Mouse (Mus musculus) gastrocnemius, postnatal 10 days (tissue): ENCODE measurements around the gene Ddx39. TPM values are rescaled to one million over a fixed set of nuclear protein-coding genes. Genes with fewer than 3 reads are reported as not detected.

Experiments used
- DNase-seq: peaks from one replicate; pipeline ENCODE4 v3.0.0; 2021; ENCODE audit warnings: mixed read lengths
- total RNA-seq, 2 experiments: library from RNA; stranded (reverse); gene quantifications; 2 replicates each; pipeline ENCODE4 v1.2.3; 2021

The Ddx39 gene
- total RNA-seq, 2 experiments from 2014 or later = 19.4 to 20.6 TPM

GRCm38 (mm10) chr8:83698661-83699453 lies 16.1 kb upstream of the Ddx39 start, which contains the start of gene Pkn1:
Gene Pkn1, minus strand, starts transcription at chr8:83699179.
- DNase-seq = peak; percentile 82

DNA sequence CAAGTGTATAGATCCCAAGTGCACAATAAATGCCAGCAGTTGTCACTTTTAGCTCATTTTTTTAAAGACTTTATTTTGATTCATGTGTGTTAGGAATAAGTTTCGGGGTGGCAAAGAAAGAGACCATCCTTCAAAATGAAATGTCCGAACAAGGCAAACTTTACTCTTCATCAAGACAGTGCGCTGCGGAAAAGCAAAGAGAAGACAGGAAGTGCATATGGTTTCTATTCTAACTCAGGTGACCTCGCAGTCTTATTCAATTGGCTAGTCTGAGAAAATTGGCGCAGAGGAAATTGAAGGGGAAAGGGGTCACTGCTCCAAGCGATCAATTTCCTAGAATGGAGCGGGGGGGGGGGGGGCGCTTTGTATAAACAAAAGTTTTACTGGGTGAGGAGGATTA lies 15.4 kb upstream of the Ddx39 start:
- no peak for DNase-seq

DNA sequence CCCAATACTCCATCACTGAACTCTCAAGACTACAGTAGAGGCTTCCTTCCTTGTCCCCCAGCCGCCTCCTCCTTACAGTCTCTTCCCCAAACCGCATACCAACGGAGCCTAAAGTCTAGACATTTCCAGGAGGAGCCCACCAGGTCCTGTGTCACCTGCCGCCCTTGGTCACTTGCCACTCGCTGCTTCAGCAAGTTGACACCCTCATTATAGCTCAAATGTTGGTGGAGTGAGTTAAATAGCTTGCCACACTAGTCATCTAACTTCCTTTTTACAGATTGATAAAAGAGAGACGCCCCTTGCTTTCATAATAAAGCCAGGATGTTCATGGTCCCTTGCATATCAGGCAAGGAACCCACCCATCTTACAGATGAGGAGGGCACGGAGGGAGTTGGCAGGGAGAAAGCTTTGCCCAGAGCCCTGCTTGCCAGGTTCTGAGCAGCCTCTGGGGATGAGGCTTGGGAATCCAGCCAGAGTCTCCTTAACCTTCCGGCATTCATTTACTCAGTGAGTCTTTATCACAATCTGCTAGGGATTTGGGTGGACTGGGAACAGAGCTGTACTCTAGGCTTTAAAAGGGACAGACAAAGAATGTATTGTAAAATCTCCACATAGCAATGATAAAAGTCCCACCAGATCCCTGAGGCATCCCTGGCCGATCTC lies 14.4 kb upstream of the Ddx39 start:
- no peak for DNase-seq

DNA sequence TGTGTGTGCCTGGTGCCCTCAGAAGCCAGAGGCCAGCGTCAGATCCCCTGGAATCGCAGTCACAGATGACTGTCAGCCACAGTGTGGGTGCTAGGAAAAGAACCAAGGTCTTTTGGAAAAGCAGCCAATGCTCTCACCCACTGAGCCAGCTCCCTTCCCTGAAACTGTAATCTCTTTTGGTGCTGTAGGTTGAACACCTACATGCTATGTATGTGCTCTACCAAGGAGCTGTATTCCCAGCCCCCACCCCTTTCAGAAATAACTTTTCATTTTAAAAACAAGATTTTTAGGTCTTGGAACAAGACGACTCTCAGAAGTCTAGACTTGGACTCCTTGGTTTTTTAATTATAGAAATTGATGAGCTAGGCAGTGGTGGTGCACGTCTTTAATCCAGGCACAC lies 11.6 kb upstream of the Ddx39 start:
- no peak for DNase-seq

DNA sequence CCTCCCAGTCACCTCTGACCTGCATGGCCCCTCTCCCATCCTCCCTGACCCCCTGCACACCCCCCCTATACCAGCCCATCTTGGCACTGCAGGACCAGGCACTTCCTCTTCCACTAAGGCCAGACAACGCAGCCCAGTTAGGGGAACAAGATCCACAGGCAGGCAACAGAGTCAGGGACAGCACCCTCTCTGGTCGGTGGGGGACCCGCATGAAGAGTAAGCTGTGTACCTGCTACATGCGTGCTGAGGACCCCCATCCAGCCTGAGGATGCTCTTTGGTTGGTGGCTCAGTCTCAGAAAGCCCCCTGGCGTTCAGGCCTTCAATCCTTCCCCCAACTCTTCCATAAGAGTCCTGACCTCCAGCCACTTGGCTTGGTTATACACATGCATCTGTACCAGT lies 8.6 kb upstream of the Ddx39 start:
- DNase-seq = no peak

DNA sequence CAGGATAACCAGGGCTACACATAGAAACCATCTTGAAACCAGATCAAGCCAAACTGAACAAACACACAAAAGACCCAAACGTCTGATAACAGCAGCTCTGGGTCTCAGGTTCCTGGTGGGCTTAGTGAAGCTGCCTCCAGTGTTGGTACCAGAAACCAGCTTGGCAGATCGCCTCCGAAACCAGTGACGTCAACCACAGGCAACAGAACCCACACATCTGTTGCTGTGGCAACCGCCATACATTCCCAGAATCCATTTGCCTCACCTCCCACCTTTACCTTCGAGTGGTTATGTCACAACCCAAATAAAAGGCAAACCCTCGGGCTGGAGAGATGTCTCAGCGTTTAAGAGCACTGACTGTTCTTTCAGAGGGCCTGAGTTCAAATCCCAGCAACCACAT lies 7.4 kb upstream of the Ddx39 start:
- DNase-seq = no peak

DNA sequence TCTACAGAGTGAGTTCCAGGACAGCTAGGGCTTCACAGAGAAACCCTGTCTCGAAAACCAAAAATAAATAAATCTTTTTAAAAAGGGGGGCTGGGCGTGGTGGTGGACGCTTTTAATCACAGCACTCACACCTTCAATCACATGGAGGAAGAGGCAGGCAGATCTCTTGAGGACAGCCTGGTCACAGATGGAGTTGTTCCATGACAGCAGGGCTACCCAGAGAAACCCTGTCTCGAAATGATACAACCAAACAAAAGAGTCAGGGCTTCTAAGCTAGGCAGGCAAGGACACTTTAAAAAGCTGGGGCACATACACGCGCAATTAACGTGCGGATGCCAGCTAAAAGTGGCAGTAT lies 324 bp upstream of the Ddx39 start:
- DNase-seq = no peak

GRCm38 (mm10) chr8:83715771-83716170 lies 794 bp downstream of the Ddx39 start:
- DNase-seq = no peak

DNA sequence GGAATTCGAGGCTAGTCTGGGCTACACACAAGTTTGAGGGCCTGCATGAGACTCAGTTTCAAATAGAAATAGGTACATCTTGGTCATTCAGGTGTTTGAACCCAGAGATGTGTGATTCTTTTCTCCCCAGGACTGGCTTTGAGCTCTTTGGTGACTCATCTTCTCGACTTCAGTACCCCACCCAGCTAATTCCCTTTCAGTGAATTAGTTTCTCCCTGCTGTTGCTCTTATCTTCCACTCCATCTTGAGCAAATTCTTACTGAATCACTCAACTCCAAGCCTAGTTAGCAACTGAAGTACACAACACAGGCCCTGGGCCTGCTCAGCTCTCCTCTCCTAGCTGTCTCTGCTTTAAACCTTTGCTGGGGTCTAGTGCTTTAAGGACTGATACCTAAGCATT lies 1.6 kb downstream of the Ddx39 start:
- no peak for DNase-seq

DNA sequence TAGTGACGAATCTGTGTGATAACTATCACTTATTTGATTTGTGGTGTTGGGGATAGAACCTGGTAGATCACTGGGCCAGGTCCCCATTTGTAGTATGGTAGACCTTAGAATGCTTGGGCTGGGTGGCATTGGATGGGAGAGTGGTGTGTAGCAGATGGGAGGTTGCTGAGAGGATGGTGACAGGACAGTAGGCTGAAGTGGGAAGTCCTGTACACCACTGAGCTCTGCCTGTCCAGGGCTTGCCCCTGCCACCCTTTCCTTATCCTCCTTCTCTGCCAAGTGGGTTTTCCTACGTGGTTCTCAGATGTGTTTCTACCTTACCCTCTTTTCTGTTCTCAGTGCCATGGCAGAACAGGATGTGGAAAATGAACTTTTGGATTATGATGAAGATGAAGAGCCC lies 4.1 kb downstream of the Ddx39 start:
- DNase-seq = no peak

GRCm38 (mm10) chr8:83719693-83720092 lies 4.7 kb downstream of the Ddx39 start:
- no peak for DNase-seq

DNA sequence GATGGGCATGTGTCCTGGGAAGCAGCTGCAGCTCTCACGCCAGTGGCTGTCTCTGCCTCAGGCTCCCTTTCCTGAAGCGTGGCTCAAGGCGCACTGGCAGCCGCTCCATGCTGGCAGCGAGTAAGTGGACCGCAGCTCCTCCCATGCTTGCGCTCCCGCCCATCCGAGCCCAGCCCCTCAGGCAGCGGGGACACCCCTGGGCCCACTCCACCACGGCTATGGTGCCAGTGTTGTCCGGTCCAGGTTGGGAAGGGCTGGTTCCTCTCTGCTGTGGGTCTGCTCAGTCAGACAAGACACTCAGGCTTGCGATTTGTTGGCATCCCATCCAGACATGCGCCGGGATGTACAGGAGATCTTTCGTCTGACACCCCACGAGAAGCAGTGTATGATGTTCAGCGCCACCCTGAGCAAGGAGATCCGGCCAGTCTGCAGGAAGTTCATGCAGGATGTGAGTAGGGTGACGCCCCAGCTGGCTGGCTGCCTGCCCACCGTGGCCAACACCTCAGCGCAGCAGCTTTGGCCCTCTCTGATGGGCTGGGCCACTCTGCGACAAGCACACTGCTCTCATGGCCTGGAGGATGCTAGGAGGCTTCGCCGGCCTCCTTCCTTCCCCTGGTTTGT lies 6.5 kb downstream of the Ddx39 start:
- peak; percentile 48 for DNase-seq

DNA sequence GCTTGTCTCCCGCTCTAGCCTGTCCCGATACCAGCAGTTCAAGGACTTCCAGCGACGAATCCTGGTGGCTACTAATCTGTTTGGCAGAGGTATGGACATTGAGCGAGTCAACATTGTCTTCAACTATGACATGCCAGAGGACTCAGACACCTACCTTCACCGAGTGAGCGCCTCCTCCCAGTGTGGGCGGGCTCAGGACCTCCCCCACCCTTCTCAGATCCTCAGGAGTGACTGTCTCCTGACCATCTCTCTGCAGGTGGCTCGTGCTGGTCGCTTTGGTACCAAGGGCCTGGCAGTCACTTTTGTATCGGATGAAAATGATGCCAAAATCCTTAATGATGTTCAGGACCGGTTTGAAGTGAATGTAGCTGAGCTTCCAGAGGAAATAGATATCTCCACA lies 7.7 kb downstream of the Ddx39 start:
- DNase-seq = no peak

DNA sequence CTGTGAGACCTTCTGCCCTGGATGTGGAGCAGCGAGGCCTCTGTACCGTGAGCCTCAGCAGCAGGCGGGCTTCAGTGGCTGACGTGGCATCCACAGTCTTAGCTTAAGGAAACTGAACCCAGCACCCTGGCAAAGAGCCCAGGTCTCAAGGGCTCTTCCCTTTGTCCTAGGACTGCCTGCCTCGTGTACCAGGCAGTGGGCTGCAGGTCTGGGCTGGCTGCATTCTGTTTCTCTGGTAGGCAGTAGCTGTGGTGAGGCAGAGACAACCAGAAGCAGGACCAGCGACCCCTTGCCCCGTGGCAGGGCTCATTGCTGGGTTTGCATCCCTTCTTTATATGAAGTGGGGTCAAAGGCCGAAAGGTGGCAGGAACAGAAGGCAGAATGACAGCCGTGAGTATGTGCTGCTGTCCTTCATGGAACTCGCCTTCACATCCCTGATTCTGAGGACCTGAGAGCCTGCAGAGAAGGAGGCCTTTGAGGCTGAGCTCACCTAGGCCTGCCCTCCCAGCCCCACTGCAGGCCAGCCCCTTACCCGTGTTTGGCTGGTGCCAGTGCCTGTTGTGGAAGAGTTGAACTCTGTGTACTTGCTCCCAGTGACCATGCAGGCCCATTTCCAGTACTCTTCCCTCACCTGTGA lies 8.6 kb downstream of the Ddx39 start:
- no peak for DNase-seq

GRCm38 (mm10) chr8:83724697-83725482 lies 9.9 kb downstream of the Ddx39 start:
- peak; percentile 81 for DNase-seq

DNA sequence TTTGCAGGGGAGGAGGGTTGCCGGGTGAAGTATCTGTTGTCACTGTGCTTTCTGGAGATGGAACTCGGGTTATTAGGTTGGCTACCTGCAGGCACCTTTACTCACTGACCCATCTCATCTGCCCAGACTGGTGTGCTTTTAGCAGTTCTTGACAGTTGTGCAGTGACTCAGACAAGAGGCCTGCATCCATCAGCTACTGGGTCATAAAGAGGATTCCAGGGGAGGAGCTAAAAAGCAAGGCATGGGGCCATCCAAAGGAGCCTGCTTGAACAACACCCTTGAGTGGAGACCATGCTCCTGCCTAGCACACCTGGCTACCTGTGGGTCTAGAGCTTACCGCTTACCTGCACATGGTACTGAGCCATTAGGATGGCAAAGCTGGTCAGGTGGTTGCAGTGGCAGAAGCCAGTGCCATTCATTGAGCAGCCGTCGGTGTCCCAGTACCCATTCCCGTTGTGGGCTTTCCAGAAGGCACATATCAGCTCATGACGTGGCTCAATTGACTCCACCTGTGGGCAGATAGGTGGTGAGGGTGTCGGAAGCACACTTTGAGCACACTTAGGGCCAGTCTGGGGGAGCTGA lies 10.6 kb downstream of the Ddx39 start:
- no peak for DNase-seq

GRCm38 (mm10) chr8:83729009-83729807 lies 14.2 kb downstream of the Ddx39 start:
- DNase-seq = no peak

- no peak for DNase-seq
Measured at GRCm38 (mm10) chr8:83731906-83732305, 16.9 kb downstream of the Ddx39 start.

GRCm38 (mm10) chr8:83732919-83733318 lies 17.9 kb downstream of the Ddx39 start:
- DNase-seq = no peak

DNA sequence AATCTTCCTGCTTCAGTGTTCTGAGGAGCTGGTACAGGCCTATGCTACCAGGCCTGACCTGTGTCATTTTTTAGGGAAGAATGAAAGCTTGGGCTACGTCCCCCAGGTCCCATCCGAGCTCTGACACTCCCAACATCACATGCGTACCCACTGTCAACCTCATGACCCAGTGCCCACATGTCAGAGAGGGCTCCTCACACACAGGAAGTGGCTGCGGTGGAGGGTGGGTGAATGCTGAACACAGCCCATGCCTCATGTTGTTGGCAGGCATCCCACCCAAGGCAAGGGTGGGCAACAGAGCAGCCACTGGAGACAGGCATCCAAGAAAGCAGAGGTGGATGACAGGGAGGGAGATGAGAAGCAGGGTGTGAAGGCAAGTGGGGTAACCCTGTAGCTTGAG lies 21.7 kb downstream of the Ddx39 start:
- DNase-seq = no peak

- no peak for DNase-seq
Measured at GRCm38 (mm10) chr8:83737346-83737745, 22.4 kb downstream of the Ddx39 start.
